Mouse (Mus musculus) heart, adult 18-20 months (tissue): ENCODE measurements around the gene Fam186a. TPM values are rescaled to one million over a fixed set of nuclear protein-coding genes. Genes with fewer than 3 reads are reported as not detected.

Experiments
- DNase-seq, 2 experiments: peaks; one replicate each; pipeline ENCODE4 v3.0.0; 2021 to 2022; ENCODE audit warnings: mixed read lengths in 1 of 2
- total RNA-seq, 2 experiments: library from RNA; stranded (reverse); gene quantifications; 2 replicates each; pipeline ENCODE4 v1.2.3; 2021

Fam186a gene
- total RNA-seq, 2 experiments from 2014 or later = 0.07 to 0.15 TPM

GRCm38 (mm10) chr15:99872543-99872942 lies 94.3 kb downstream of the Fam186a start:
- DNase-seq = no peak

Other genes with a start within 250 kb of the Fam186a start
- gene Gpd1, start 249.5 kb downstream of the Fam186a start, total RNA-seq = 100 to 1,000 TPM in 1 of 2 experiments, 10 to 100 TPM in 1; 53.9 to 160 TPM
- gene Cox14, start 241.4 kb downstream of the Fam186a start, total RNA-seq = 100 to 1,000 TPM; 238 to 271 TPM
- 10 to 100 TPM; 16.6 to 19.9 TPM for gene Cers5, start 194.2 kb downstream of the Fam186a start, total RNA-seq
- 10 to 100 TPM; 14.3 to 16.1 TPM for gene Lima1, start 91.6 kb downstream of the Fam186a start, total RNA-seq
- gene Larp4, start 3.0 kb upstream of the Fam186a start, total RNA-seq = 10 to 100 TPM; 55.7 to 58.9 TPM
- gene Dip2b, start 71.6 kb upstream of the Fam186a start, total RNA-seq = 10 to 100 TPM; 19.4 to 20.2 TPM